Mouse (Mus musculus) CH12.LX (cell line): Measurements from ENCODE around the gene Pnrc2. TPM values are rescaled to one million over a fixed set of nuclear protein-coding genes. Genes with fewer than 3 reads are reported as not detected.

Experiments used
- DNase-seq: peaks from one replicate; pipeline ENCODE4 v3.0.0-alpha.2; 2013; ENCODE audit errors: extremely low read depth
- H3K27ac ChIP-seq: 2 replicates; pipeline ENCODE4 v1.5.1; 2012; ENCODE audit warnings: low read depth, mild to moderate bottlenecking, control low read depth, moderate library complexity; ENCODE audit not compliant: insufficient read depth
- H3K27me3 ChIP-seq: replicated peaks from 2 replicates; pipeline ENCODE3; 2012; ENCODE audit warnings: inconsistent platforms
- H3K36me3 ChIP-seq, 2 experiments: replicated peaks in 1 of 2; 2 replicates each; pipeline versions ENCODE3 to v1.6.1; 2012; ENCODE audit warnings: inconsistent platforms in 1 of 2, low read length in 1 of 2, mild to moderate bottlenecking in 1 of 2, mixed read lengths in 1 of 2, moderate library complexity in 1 of 2; ENCODE audit not compliant: control insufficient read depth in 1 of 2, insufficient read depth in 1 of 2
- H3K4me1 ChIP-seq, 2 experiments: 2 replicates each; pipeline ENCODE4 v1.6.1; 2012; ENCODE audit warnings: inconsistent platforms in 1 of 2, moderate library complexity in 1 of 2; ENCODE audit not compliant: insufficient read depth in 2 of 2, control insufficient read depth in 1 of 2
- H3K4me2 ChIP-seq: 2 replicates; pipeline ENCODE4 v1.6.1; 2012; ENCODE audit warnings: low read depth, mild to moderate bottlenecking, control low read depth; ENCODE audit not compliant: poor library complexity, insufficient read depth, severe bottlenecking
- H3K4me3 ChIP-seq, 3 experiments: fragments of 150-350 bp in 1 of 3; sonication (generic) in 1 of 3; replicated peaks in 1 of 3; 2 replicates each; pipeline versions ENCODE3 to v1.5.1; 2011 to 2012; ENCODE audit warnings: low read depth in 2 of 3, low read length in 2 of 3, mild to moderate bottlenecking in 2 of 3, moderate library complexity in 2 of 3, control low read depth in 1 of 3, improper control_type of control experiment in 1 of 3, inconsistent platforms in 1 of 3, mixed read lengths in 1 of 3; ENCODE audit not compliant: poor library complexity in 1 of 3
- H3K79me2 ChIP-seq: replicated peaks from 2 replicates; pipeline ENCODE4 v1.6.1; 2012; ENCODE audit warnings: mild to moderate bottlenecking, moderate library complexity; ENCODE audit not compliant: control insufficient read depth, poor library complexity, insufficient read depth, severe bottlenecking; ENCODE audit errors: extremely low read depth
- H3K9ac ChIP-seq: 2 replicates; pipeline ENCODE4 v1.6.1; 2012; ENCODE audit warnings: low read depth, mild to moderate bottlenecking, control low read depth, moderate library complexity; ENCODE audit not compliant: insufficient read depth
- H3K9me3 ChIP-seq: replicated peaks from 2 replicates; pipeline ENCODE3; 2012; ENCODE audit warnings: low read length, inconsistent platforms, mixed read lengths
- BHLHE40 ChIP-seq: IDR thresholded peaks from 2 replicates; pipeline ENCODE4 v1.6.1; 2011; ENCODE audit warnings: mild to moderate bottlenecking, low read depth, low read length, improper control_type of control experiment
- CHD1 ChIP-seq: IDR thresholded peaks from 2 replicates; pipeline ENCODE4 v1.6.1; 2012; ENCODE audit warnings: low read depth, low read length, improper control_type of control experiment, inconsistent platforms
- CHD2 ChIP-seq: IDR thresholded peaks from 2 replicates; pipeline ENCODE4 v1.6.1; 2011; ENCODE audit warnings: low read length, improper control_type of control experiment
- CTCF ChIP-seq, 2 experiments: IDR thresholded peaks in 1 of 2; conservative IDR thresholded peaks in 1 of 2; 2 replicates each; pipeline ENCODE4 v1.5.1; 2011 to 2012; ENCODE audit warnings: low read depth in 2 of 2, low read length in 2 of 2, improper control_type of control experiment in 1 of 2, inconsistent platforms in 1 of 2, mild to moderate bottlenecking in 1 of 2, moderate library complexity in 1 of 2
- E2F4 ChIP-seq: IDR thresholded peaks from 2 replicates; pipeline ENCODE4 v1.6.1; 2011; ENCODE audit warnings: low read depth, low read length, improper control_type of control experiment; ENCODE audit not compliant: insufficient replicate concordance
- ELF1 ChIP-seq: IDR thresholded peaks from 2 replicates; pipeline ENCODE4 v1.6.1; 2014; ENCODE audit warnings: low read depth, mild to moderate bottlenecking, inconsistent platforms, low read length, improper control_type of control experiment
- EP300 ChIP-seq: IDR thresholded peaks from 2 replicates; pipeline ENCODE4 v1.6.1; 2011; ENCODE audit warnings: low read length, improper control_type of control experiment
- GABPA ChIP-seq: IDR thresholded peaks from 2 replicates; pipeline ENCODE4 v1.6.1; 2012; ENCODE audit warnings: low read depth, low read length, improper control_type of control experiment, inconsistent platforms; ENCODE audit not compliant: insufficient replicate concordance
- IRF4 ChIP-seq: IDR thresholded peaks from 2 replicates; pipeline ENCODE4 v1.6.1; 2014; ENCODE audit warnings: low read depth, mild to moderate bottlenecking, inconsistent platforms, low read length, improper control_type of control experiment
- MAFK ChIP-seq: IDR thresholded peaks from 2 replicates; pipeline ENCODE4 v1.6.1; 2011; ENCODE audit warnings: low read length, improper control_type of control experiment; ENCODE audit not compliant: insufficient replicate concordance
- MAX ChIP-seq: IDR thresholded peaks from 2 replicates; pipeline ENCODE4 v1.6.1; 2011; ENCODE audit warnings: low read length, improper control_type of control experiment
- MYC ChIP-seq: IDR thresholded peaks from 2 replicates; pipeline ENCODE4 v1.6.1; 2011; ENCODE audit warnings: low read depth, mild to moderate bottlenecking, improper control_type of control experiment, low read length
- NELFE ChIP-seq: IDR thresholded peaks from 2 replicates; pipeline ENCODE4 v1.6.1; 2011; ENCODE audit warnings: low read depth, low read length, improper control_type of control experiment
- NRF1 ChIP-seq: IDR thresholded peaks from 2 replicates; pipeline ENCODE4 v1.6.1; 2014; ENCODE audit warnings: low read depth, mild to moderate bottlenecking, inconsistent platforms, low read length, improper control_type of control experiment, moderate library complexity
- POLR2AphosphoS2 ChIP-seq: IDR thresholded peaks from 2 replicates; pipeline ENCODE4 v1.6.1; 2011; ENCODE audit warnings: low read depth, low read length, improper control_type of control experiment
- SIN3A ChIP-seq: IDR thresholded peaks from 2 replicates; pipeline ENCODE4 v1.6.1; 2012; ENCODE audit warnings: low read length, improper control_type of control experiment, inconsistent platforms
- SMC3 ChIP-seq: IDR thresholded peaks from 2 replicates; pipeline ENCODE4 v1.6.1; 2011; ENCODE audit warnings: low read depth, low read length, improper control_type of control experiment
- TCF12 ChIP-seq: IDR thresholded peaks from 2 replicates; pipeline ENCODE4 v1.6.1; 2014; ENCODE audit warnings: low read depth, mild to moderate bottlenecking, inconsistent platforms, low read length, improper control_type of control experiment
- UBTF ChIP-seq: IDR thresholded peaks from 2 replicates; pipeline ENCODE4 v1.6.1; 2012; ENCODE audit warnings: low read depth, mild to moderate bottlenecking, inconsistent platforms, low read length, improper control_type of control experiment, moderate library complexity
- USF1 ChIP-seq: IDR thresholded peaks from 2 replicates; pipeline ENCODE4 v1.6.1; 2014; ENCODE audit warnings: low read depth, mild to moderate bottlenecking, inconsistent platforms, low read length, improper control_type of control experiment
- USF2 ChIP-seq: conservative IDR thresholded peaks from 2 replicates; pipeline ENCODE4 v1.6.1; 2011; ENCODE audit warnings: low read depth, low read length, improper control_type of control experiment
- ZKSCAN1 ChIP-seq: IDR thresholded peaks from 2 replicates; pipeline ENCODE4 v1.6.1; 2012; ENCODE audit warnings: low read depth, inconsistent platforms, low read length, improper control_type of control experiment, borderline replicate concordance
- ZMIZ1 ChIP-seq: IDR thresholded peaks from 2 replicates; pipeline ENCODE4 v1.6.1; 2012; ENCODE audit warnings: low read depth, mild to moderate bottlenecking, inconsistent platforms, low read length, improper control_type of control experiment
- dilution Hi-C: fragments of 300-500 bp; cut with MboI; formaldehyde crosslinking; loops from 2 replicates; pipeline ENCODE4 v1.14.3; 2020; ENCODE audit warnings: low sequenced_read_pairs; ENCODE audit not compliant: extremely low pct_unique_long_range_greater_than_20kb, extremely low pct_ligation_motif_present
- in situ Hi-C: fragments of 300-500 bp; cut with MboI; formaldehyde crosslinking; loops from 3 replicates; pipeline ENCODE4 v1.14.3; 2019; ENCODE audit warnings: low sequenced_read_pairs, low pct_ligation_motif_present, low pct_unique_long_range_greater_than_20kb, mixed read lengths
- polyA plus RNA-seq: library from polyadenylated mRNA; unstranded; fragments of >175 nt; gene quantifications from 2 replicates; pipeline ENCODE4 v1.2.1, GENCODE M21; 2012; ENCODE audit warnings: low read depth; ENCODE audit not compliant: insufficient read length
- total RNA-seq, 2 experiments: library from RNA; depleted of rRNA; stranded (reverse); fragments of 300-350 nt in 1 of 2; fragments of >200 nt in 1 of 2; gene quantifications; 2 replicates each; pipeline ENCODE4 v1.2.3; 2012 to 2014

Pnrc2 gene
- total and polyA plus RNA-seq, 3 experiments = 30.5 to 46.9 (median 32.8) TPM

DNA sequence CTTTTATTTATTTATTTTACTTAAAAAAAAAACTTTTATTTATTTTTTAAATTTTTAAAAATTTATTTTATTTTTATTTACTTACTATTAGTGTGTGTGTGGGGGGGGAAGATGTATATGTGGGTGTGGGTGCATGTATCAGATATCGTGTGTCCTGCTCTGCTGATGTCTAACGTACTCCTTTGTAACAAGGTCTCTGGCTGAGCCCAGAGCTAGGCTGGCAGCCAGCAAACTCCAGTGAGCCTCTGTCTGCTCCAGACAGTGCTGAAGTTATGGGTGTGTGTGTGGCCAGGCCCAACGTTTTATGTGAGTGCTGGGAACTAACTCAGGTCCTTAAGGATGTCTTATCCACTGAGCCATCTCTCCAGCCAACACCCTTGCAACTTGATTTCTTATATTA is 38.5 kb upstream of the Pnrc2 start:
- no peaks in the 10 kb centered on the region for H3K27me3 ChIP-seq
- no peak overlapping the region for H3K4me3 ChIP-seq
- H3K9ac ChIP-seq = no peak overlapping the region
- TF ChIP-seq MAFK (no peak), ELF1 (no peak), SIN3A (no peak), NRF1 (no peak), POLR2AphosphoS2 (no peak), EP300 (no peak), GABPA (no peak), MAX (no peak), ZMIZ1 (no peak), BHLHE40 (no peak), CTCF (conservative IDR thresholded peaks at IDR 0.05 in 1 of 2, IDR thresholded peaks at IDR 0.05 in 1 of 2; ENCODE audit: low read depth in 2 of 2, low read length in 2 of 2) (no peak), USF1 (no peak), E2F4 (no peak), NELFE (no peak), TCF12 (no peak), SMC3 (no peak), CHD2 (no peak)
- H3K79me2 ChIP-seq = no peaks in the 10 kb centered on the region
- H3K4me2 ChIP-seq = no peak overlapping the region
- no peak for DNase-seq
- peaks cover 3% of the 10 kb centered on the region for H3K9me3 ChIP-seq
- in situ Hi-C loops = no loop called here
- no peak overlapping the region for H3K27ac ChIP-seq
- dilution Hi-C loops = no loop called here
- H3K36me3 ChIP-seq = peaks cover 8 to 23% of the 10 kb centered on the region in 2 experiments
- H3K4me1 ChIP-seq = peaks cover 21 to 54% of the 10 kb centered on the region in 2 experiments

DNA sequence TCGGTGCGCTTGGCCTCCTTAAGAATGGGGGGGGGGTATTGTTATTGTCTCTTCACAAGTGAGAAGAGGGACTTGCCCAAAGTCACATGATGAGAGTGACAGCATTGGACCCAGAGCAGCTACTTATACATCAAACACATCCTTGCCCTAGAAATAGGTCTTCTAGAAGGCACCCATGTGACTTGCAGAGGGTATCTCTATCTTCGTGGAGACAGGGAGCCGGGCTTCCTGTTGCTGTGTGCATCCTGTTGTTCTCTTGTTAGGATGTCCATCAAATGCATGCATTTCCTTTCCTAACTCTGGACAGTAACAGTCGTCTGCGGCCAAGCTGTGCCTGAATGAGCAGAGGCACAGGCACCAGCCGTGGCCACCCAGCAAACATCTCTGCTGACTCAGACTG is 37.9 kb upstream of the Pnrc2 start:
- peaks cover 6% of the 10 kb centered on the region for H3K9me3 ChIP-seq
- dilution Hi-C loops = no loop called here

More for the DNA sequence above, 37.9 kb upstream of the Pnrc2 start:
- TF ChIP-seq CHD1 (no peak), UBTF (no peak), MAX (no peak), ZMIZ1 (no peak), BHLHE40 (peak; percentile 56), USF1 (peak; percentile 63), ZKSCAN1 (no peak), EP300 (0 out of 2 replicates have a peak, but pooled peaks have one; percentile 13), IRF4 (peak; percentile 5; the same call in 1 of the 2 replicates), MYC (no peak), USF2 (peak; percentile 40)
- TF ChIP-seq, all 38 proteins: peak for 5
- Histone ChIP-seq H3K27ac (peak overlapping the region; percentile 62), H3K4me3 (peak overlapping the region in 2 of 3 experiments; percentile 3 to 25), H3K4me1 (peaks cover 21 to 54% of the 10 kb centered on the region in 2 experiments), H3K9ac (0 out of 2 replicates have a peak overlapping the region, but pooled peaks have one; percentile 33), H3K79me2 (no peaks in the 10 kb centered on the region), H3K4me2 (peak overlapping the region; percentile 82), H3K36me3 (peaks cover 2 to 22% of the 10 kb centered on the region in 2 experiments), H3K27me3 (no peaks in the 10 kb centered on the region)
- in situ Hi-C loops = no loop called here
- no peak for DNase-seq
